Mouse (Mus musculus) megakaryocyte, embryonic 14.5 days (primary cell): ENCODE measurements around the gene Hes6.

ENCODE experiments used
- FLI1 ChIP-seq: IDR thresholded peaks from 2 replicates; pipeline ENCODE4 v1.6.1; 2012; ENCODE audit warnings: low read length, inconsistent platforms, mixed read lengths
- GATA1 ChIP-seq: IDR thresholded peaks from 3 replicates; pipeline ENCODE4 v1.6.1; 2012; ENCODE audit warnings: mixed read lengths, low read length, inconsistent platforms, borderline replicate concordance

- TF ChIP-seq GATA1 (no peak), FLI1 (no peak)
Measured at GRCm38 (mm10) chr1:91458223-91458861, 44.5 kb upstream of the Hes6 start.
